Mouse (Mus musculus): ENCODE data around the gene Hira. TPM values are rescaled to one million over a fixed set of nuclear protein-coding genes. Genes with fewer than 3 reads are reported as not detected.
A peak's percentile ranks its signal among the peaks of the same experiment; 100 is the strongest.
"Not testable (repeated sequence)": the region's sequence is repeated elsewhere in the genome, so short reads cannot be mapped to it uniquely, and the experiment has no call there.

Gene Hira
- polyA plus RNA-seq, 1 experiment = 33.5 TPM

DNA sequence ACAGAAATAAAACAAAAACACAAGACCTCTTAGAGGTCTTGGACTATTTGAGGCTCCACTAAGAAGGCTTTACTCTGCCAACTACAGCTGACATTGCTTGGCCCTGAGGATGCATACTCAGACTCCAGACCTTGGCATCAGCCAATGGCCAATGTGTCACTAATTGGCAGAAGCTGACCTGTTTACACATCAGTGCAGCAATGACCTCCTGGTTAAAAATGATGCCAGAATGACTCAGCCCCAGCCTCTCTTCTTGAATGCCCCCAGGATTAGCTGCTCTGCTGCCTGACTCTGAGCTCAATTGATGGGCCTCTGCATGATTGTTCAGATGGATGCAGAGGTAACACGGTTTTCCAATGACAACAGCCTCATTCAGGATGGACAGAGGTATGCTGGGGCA is 16.7 kb upstream of the Hira start:
- no peak overlapping the region for H3K4me3 ChIP-seq
- no peak for TF ChIP-seq TCF12 (IDR thresholded peaks at IDR 0.05; ENCODE audit: insufficient read depth, poor library complexity, severe bottlenecking)
- no peak for TF ChIP-seq POLR2A (IDR thresholded peaks at IDR 0.05; ENCODE audit: insufficient read length, low read depth)
- no peak for TF ChIP-seq TCF3 (IDR thresholded peaks at IDR 0.05; ENCODE audit: insufficient read length, low read depth)
- no peak for TF ChIP-seq USF1 (IDR thresholded peaks at IDR 0.05; ENCODE audit: low read depth)
- TF ChIP-seq CEBPB (IDR thresholded peaks at IDR 0.05; ENCODE audit: insufficient read depth, poor library complexity, severe bottlenecking) = no peak
- no peak overlapping the region for H3K4me2 ChIP-seq (ENCODE audit: low read depth)
- H3K36me3 ChIP-seq (ENCODE audit: control insufficient read depth, insufficient read depth) = no peaks in the 10 kb centered on the region
- no peak overlapping the region for H3ac ChIP-seq (ENCODE audit: control insufficient read depth, insufficient read length)
- H3K79me2 ChIP-seq (ENCODE audit: control insufficient read depth, insufficient read depth) = no peaks in the 10 kb centered on the region
- no peaks in the 10 kb centered on the region for H3K27me3 ChIP-seq (ENCODE audit: control insufficient read depth, insufficient read depth, insufficient read length)

DNA sequence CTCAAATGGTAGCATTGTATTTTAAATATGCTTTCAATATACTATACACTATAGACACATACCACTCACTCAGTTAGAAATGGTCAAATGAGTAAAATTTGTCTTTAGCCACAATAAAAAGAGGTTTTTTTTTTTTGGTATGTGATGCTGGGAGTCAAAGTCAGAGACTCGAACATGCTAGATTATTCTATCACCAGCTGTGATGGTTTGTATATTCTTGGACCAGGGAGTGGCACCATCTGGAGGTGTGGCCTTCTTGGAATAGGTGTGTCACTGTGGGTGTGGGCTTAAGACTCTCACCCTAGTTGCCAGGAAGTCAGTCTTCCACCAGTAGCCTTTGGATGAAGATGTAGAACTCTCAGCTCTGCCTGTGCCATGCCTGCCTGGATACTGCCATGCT is 6.3 kb upstream of the Hira start:
- H3ac ChIP-seq (ENCODE audit: control insufficient read depth, insufficient read length); H3K27me3 ChIP-seq (ENCODE audit: control insufficient read depth, insufficient read depth, insufficient read length); H3K79me2 ChIP-seq (ENCODE audit: control insufficient read depth, insufficient read depth); H3K4me2 ChIP-seq (ENCODE audit: low read depth); H3K4me3 ChIP-seq: not testable (repeated sequence)
- H3K36me3 ChIP-seq (ENCODE audit: control insufficient read depth, insufficient read depth) = peaks cover 15% of the 10 kb centered on the region

DNA sequence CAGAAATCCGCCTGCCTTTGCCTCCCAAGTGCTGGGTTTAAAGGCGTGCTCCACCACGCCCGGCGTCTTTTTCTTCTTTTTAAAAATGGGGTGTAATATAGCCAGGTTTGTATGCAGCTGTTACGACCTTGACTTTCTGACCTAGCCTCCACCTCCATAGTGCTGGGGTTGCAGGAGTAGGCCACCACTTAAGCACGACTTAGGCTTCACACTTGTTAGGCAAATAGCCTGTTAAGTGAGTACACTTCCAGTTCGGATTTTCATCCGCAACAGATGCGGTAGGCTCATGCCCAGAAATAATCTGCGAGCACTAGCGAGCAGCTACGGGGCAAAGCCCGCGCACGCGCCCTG is 771 bp upstream of the Hira start:
- Histone ChIP-seq H3ac (ENCODE audit: control insufficient read depth, insufficient read length) (peak overlapping the region; percentile 59), H3K4me2 (ENCODE audit: low read depth) (peak overlapping the region; percentile 92)

DNA sequence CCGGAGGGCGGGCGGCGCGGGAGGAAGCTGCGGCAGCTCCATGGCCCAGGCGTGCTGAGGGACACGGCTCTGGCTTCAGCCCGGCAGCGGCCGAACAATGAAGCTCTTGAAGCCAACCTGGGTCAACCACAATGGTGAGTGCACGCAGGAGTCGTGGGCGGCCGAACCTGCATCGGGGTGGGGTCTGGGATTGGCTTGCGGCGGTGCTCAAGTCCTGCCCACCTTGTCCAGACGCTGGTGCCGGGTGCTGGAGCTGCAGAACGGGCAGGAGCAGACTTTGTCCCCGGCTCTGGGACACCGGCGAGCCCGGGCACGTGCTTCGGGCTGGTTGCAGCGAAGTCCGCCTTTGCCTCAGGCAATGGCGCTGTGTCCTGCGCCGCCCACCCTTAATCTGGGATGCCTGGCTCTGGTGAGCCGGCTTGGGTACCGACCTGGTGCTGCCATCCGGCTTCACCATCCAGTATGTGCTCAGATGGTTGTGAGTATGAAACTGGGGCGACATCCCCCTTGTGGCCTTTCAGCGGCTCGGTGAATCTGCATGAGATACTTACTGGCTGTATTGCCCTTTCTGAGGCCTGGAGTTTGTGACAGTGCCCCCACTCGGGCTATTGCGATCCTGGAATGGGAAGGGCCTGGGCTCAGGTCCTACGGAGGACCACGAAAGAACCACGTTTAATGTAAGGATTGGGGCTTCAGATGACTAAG is 701 bp downstream of the Hira start:
- Histone ChIP-seq H3K4me2 (ENCODE audit: low read depth) (peak overlapping the region; percentile 88), H3K27me3 (ENCODE audit: control insufficient read depth, insufficient read depth, insufficient read length) (no peaks in the 10 kb centered on the region), H3K36me3 (ENCODE audit: control insufficient read depth, insufficient read depth) (peaks cover 9% of the 10 kb centered on the region), H3K4me3 (peak overlapping the region; percentile 88), H3K79me2 (ENCODE audit: control insufficient read depth, insufficient read depth) (peaks cover 49% of the 10 kb centered on the region), H3ac (ENCODE audit: control insufficient read depth, insufficient read length) (peak overlapping the region; percentile 59)
- no peak for TF ChIP-seq E2F4 (IDR thresholded peaks at IDR 0.05; ENCODE audit: insufficient read depth)
- no peak for TF ChIP-seq MYOD1 (IDR thresholded peaks at IDR 0.05; ENCODE audit: control insufficient read depth in 1 of 3, insufficient read length in 2 of 3, low read depth in 2 of 3)
- TF ChIP-seq MAX (IDR thresholded peaks at IDR 0.05; ENCODE audit: low read depth) = peak; percentile 5
- TF ChIP-seq SRF (IDR thresholded peaks at IDR 0.05; ENCODE audit: control insufficient read depth, insufficient read length, low read depth) = no peak
- peak; percentile 16 for TF ChIP-seq POLR2A (IDR thresholded peaks at IDR 0.05; ENCODE audit: insufficient read length, low read depth)
- TF ChIP-seq USF1 (IDR thresholded peaks at IDR 0.05; ENCODE audit: low read depth) = no peak
- TF ChIP-seq POLR2AphosphoS2 (IDR thresholded peaks at IDR 0.05; ENCODE audit: insufficient read length, low read depth) = no peak
- no peak for TF ChIP-seq REST (IDR thresholded peaks at IDR 0.05; ENCODE audit: insufficient read depth, insufficient read length)

More for the DNA sequence above, 771 bp upstream of the Hira start:
- Histone ChIP-seq H3K27me3 (ENCODE audit: control insufficient read depth, insufficient read depth, insufficient read length) (no peaks in the 10 kb centered on the region), H3K4me3 (peak overlapping the region; percentile 88), H3K79me2 (ENCODE audit: control insufficient read depth, insufficient read depth) (peaks cover 35% of the 10 kb centered on the region), H3K36me3 (ENCODE audit: control insufficient read depth, insufficient read depth) (peaks cover 14% of the 10 kb centered on the region)
- TF ChIP-seq CEBPB (IDR thresholded peaks at IDR 0.05; ENCODE audit: insufficient read depth, poor library complexity, severe bottlenecking) = no peak
- TF ChIP-seq REST (IDR thresholded peaks at IDR 0.05; ENCODE audit: insufficient read depth, insufficient read length) = no peak
- TF ChIP-seq MYOD1 (IDR thresholded peaks at IDR 0.05; ENCODE audit: control insufficient read depth in 1 of 3, insufficient read length in 2 of 3, low read depth in 2 of 3) = no peak
- no peak for TF ChIP-seq TCF12 (IDR thresholded peaks at IDR 0.05; ENCODE audit: insufficient read depth, poor library complexity, severe bottlenecking)
- TF ChIP-seq MAX (IDR thresholded peaks at IDR 0.05; ENCODE audit: low read depth) = no peak
- TF ChIP-seq TCF3 (IDR thresholded peaks at IDR 0.05; ENCODE audit: insufficient read length, low read depth) = no peak
- no peak for TF ChIP-seq USF1 (IDR thresholded peaks at IDR 0.05; ENCODE audit: low read depth)
- no peak for TF ChIP-seq E2F4 (IDR thresholded peaks at IDR 0.05; ENCODE audit: insufficient read depth)
- TF ChIP-seq POLR2A (IDR thresholded peaks at IDR 0.05; ENCODE audit: insufficient read length, low read depth) = no peak
- no peak for TF ChIP-seq MYOG (IDR thresholded peaks at IDR 0.05; ENCODE audit: control insufficient read depth in 1 of 3, insufficient read depth in 1 of 3, insufficient read length in 2 of 3, low read depth in 2 of 3)
- TF ChIP-seq SRF (IDR thresholded peaks at IDR 0.05; ENCODE audit: control insufficient read depth, insufficient read length, low read depth) = no peak
- no peak for TF ChIP-seq POLR2AphosphoS2 (IDR thresholded peaks at IDR 0.05; ENCODE audit: insufficient read length, low read depth)

DNA sequence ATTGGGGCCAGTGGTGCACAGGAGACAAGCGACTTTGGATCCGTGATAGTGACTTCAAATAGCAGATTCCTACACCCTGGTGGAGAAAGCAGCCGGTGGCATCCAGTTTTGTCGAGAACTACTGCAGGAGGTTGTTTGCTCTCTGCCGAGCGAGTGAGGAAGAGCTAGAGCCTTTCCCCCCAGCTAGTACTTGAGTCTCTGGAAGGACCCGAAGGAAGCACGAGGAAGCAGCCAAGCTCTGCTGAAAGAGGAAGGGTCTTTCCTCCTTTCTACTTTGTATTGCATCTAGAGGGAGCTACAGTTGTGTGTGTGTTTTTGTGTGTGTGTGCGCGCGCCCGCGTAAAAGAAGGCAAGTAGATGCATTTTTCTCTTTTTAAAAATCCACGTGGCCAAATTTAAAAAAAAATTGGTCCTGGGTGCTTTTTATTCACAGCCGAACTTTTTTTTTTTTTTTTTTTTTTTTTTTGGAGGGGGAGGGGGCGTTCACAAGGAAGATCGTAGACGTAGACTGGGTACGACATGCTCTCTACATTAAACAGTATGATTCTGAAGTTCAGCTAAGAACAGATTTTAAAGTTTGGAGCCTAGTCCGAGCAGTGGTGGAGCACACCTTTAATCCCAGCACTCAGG is 1.4 kb downstream of the Hira start:
- Histone ChIP-seq H3ac (ENCODE audit: control insufficient read depth, insufficient read length) (peak overlapping the region; percentile 59), H3K4me3 (peak overlapping the region; percentile 88), H3K4me2 (ENCODE audit: low read depth) (peak overlapping the region; percentile 88), H3K27me3 (ENCODE audit: control insufficient read depth, insufficient read depth, insufficient read length) (no peaks in the 10 kb centered on the region), H3K36me3 (ENCODE audit: control insufficient read depth, insufficient read depth) (peaks cover 9% of the 10 kb centered on the region), H3K79me2 (ENCODE audit: control insufficient read depth, insufficient read depth) (peaks cover 56% of the 10 kb centered on the region)
- no peak for TF ChIP-seq E2F4 (IDR thresholded peaks at IDR 0.05; ENCODE audit: insufficient read depth)
- no peak for TF ChIP-seq USF1 (IDR thresholded peaks at IDR 0.05; ENCODE audit: low read depth)
- TF ChIP-seq POLR2AphosphoS2 (IDR thresholded peaks at IDR 0.05; ENCODE audit: insufficient read length, low read depth) = no peak
- no peak for TF ChIP-seq CEBPB (IDR thresholded peaks at IDR 0.05; ENCODE audit: insufficient read depth, poor library complexity, severe bottlenecking)
- TF ChIP-seq REST (IDR thresholded peaks at IDR 0.05; ENCODE audit: insufficient read depth, insufficient read length) = no peak
- TF ChIP-seq TCF3 (IDR thresholded peaks at IDR 0.05; ENCODE audit: insufficient read length, low read depth) = no peak
- no peak for TF ChIP-seq TCF12 (IDR thresholded peaks at IDR 0.05; ENCODE audit: insufficient read depth, poor library complexity, severe bottlenecking)
- no peak for TF ChIP-seq MYOD1 (IDR thresholded peaks at IDR 0.05; ENCODE audit: control insufficient read depth in 1 of 3, insufficient read length in 2 of 3, low read depth in 2 of 3)

All from myocyte (in vitro differentiated cells).